Mouse (Mus musculus): ENCODE results near the gene 6820408C15Rik. TPM values are rescaled to one million over a fixed set of nuclear protein-coding genes. Genes with fewer than 3 reads are reported as not detected.
A peak's percentile ranks its signal among the peaks of the same experiment; 100 is the strongest.

Gene 6820408C15Rik
- total RNA-seq (2017) = not detected in 2 replicates

DNA sequence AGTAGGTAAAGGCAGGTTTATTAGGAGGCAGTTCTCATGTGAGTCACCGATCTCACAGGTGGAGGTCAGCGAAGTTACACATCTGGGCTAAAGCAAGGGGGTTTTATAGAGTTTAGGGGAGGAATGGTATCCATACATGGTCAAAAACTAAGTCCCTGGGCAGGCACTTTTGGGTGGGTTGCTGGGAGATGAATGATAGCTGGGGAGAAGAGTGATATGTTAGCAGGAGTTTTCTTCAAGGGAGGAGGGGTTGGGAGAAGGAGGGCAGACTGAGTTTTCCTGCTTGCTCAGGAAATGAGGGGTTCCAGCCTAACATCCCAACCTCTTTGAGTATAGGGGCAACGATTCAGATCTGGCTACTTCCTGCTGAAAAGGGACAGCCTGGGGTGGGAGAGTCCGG lies at the start of gene 6820408C15Rik:
TSS of gene 6820408C15Rik (plus strand) at position 301 of the 400 bp plus-strand sequence.
- no peak for ATAC-seq (ENCODE audit: extremely low read depth, insufficient number of reproducible peaks, low FRiP score, poor library complexity, severe bottlenecking)

DNA sequence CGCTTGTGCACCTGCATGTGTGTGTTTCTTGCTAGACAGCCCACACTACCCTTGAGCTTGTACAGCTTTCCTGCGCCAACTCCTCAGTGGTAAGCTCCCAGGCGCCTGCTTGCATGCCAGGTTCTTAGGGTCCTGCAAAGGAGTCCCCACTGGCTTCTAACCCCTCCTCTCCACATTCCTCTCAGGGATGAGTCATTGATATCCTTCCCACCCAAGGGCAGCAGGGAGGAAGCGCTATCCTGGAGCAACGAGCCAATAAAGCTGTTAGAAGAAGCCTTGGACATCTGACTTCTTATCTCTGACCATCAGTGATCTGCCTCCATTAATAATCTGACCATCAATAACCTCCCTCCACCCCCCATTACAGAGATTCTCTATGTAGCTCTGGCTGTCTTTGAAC lies 47.5 kb upstream of the 6820408C15Rik start:
- ATAC-seq (ENCODE audit: extremely low read depth, insufficient number of reproducible peaks, low FRiP score, poor library complexity, severe bottlenecking) = no peak

DNA sequence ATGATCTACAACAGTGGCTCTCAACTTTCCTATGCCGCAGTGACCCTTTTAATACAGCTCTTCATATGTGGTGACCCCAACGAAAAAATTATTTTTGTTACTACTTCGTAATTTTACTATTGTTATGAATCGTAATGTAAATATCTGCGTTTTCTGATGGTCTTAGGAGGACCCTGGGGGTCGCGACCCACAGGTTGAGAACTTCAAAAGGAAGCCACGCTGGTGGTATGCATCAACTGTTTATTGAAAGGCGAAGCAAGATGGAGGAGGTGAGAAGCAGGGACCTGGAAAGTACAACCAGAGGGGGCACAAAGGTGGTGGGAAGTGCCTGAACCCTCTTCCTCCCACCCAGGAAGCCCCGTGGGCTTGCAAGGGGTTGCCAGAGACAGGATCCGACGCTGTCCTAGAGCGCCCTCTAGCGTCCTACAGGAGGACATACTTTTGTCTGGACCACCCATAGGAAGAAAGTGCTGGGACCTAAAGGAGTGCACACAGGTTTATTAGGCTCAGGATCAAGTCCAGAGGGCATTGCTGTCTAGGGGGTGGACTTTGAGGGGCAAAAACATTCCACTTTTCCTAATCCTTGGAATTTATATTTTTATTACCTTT lies 46.8 kb upstream of the 6820408C15Rik start:
- ATAC-seq (ENCODE audit: extremely low read depth, insufficient number of reproducible peaks, low FRiP score, poor library complexity, severe bottlenecking) = peak; percentile 64

DNA sequence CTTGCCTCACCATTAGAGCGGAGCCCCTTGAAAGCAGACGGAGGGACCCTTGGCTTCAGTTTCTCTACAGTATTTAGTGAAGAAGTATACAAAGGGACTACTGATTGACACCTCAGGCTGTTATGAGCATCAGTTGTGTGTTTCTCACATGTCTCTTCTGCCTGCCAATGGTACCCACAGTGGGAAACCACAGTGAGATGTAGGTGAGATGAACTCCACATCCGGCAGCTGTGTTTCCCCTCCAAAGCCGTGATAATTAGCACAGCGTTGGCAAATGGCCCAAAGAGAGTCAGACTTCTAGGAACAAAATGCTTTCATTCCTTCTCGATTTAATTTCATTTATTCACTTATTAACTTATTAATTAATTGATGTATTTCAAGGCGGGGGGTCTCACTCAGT lies 43.3 kb upstream of the 6820408C15Rik start:
- ATAC-seq (ENCODE audit: extremely low read depth, insufficient number of reproducible peaks, low FRiP score, poor library complexity, severe bottlenecking) = no peak

DNA sequence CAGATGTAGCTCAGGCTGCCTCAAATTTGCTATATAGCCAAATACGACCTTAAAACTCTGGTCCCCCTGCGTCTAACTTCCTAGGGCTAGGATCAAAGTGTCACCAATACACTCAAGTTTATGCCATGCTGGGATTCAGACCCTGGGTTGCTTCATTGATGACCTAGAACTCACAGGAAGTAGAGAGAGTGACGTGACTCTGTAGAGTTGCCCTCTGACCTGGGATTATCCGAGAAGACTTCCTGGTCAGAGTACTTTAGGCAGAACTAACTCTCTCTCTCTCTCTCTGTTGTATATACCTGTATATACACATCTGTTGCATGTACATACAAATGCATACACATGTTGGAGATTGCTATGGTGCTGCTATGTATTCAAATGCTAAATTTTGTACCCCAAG lies 42.7 kb upstream of the 6820408C15Rik start:
- ATAC-seq (ENCODE audit: extremely low read depth, insufficient number of reproducible peaks, low FRiP score, poor library complexity, severe bottlenecking) = no peak

DNA sequence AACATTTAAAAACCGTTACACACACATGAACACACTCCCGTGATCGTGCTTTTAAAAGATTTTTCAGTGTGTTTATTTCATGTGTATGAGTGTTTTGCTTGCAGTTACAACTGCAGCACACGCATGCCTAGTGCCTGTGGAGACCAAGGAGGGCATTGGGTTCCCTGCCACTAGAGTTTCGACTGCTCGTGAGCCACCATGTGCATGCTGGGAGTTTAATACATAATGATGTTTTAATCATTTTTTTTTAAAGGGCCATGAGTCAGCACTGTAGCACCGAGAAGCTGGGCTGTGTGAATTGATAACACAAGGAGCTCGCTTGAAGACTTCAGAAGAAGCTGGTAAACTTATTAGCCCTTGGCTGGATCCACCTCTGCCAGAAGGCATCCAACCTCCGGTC lies 41.8 kb upstream of the 6820408C15Rik start:
- ATAC-seq (ENCODE audit: extremely low read depth, insufficient number of reproducible peaks, low FRiP score, poor library complexity, severe bottlenecking) = no peak

DNA sequence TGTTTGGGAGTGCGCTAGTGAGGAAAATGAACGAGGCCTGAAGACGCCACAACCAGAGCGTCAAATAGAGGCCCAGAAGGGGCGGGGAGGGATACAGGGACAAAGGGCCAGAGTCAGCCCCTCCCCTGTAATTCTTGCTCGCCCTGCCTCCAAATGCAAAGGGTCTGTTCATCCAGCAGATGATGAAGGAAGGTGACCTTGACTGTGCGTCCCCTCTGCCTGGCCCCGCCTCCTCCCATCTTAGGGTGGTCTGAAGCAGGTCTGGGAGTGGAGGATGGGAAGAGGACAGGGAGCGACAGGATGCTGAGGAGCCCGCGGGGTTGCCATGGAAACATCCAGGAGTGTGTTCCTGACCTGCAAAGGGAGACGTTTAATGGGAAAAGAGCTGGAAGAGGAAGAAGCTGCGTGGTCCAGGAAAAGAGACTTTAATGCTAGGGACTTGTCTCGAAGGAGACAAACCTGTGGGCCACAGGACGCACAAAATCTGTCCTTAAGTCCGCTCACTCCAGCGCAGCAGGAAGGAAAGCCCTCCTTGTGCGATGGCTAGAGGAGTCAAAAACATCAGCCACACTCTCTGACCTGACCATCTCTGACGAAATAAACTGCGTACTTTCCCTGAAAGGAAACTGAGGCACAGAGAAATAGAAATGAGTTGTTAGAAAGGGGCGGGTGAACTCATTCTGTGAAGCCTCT lies 39.6 kb upstream of the 6820408C15Rik start:
- ATAC-seq (ENCODE audit: extremely low read depth, insufficient number of reproducible peaks, low FRiP score, poor library complexity, severe bottlenecking) = no peak

DNA sequence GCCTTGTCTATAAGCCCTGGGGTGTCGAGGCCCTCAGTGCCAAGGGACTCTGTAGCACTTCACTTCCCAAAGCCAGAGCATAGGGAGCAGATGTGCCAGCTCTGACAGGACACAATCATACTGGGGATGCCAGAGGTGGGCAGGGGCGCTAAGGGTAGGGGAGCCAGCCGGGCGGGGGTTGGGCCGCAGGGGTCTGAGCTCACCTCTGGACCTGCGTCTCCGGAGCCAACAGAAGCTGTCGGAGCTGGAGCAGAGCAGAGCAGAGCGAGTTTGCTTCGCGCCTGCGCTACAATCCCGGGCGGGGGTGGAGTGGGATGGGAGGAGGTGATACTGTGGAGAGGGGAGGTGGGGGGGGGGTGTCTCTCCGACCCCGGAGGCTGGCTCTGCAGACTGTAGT lies 39.0 kb upstream of the 6820408C15Rik start, which contains the start of gene Nrsn2:
TSS of gene Nrsn2 (minus strand) at position 294 of the 397 bp plus-strand sequence.
- no peak for ATAC-seq (ENCODE audit: extremely low read depth, insufficient number of reproducible peaks, low FRiP score, poor library complexity, severe bottlenecking)

DNA sequence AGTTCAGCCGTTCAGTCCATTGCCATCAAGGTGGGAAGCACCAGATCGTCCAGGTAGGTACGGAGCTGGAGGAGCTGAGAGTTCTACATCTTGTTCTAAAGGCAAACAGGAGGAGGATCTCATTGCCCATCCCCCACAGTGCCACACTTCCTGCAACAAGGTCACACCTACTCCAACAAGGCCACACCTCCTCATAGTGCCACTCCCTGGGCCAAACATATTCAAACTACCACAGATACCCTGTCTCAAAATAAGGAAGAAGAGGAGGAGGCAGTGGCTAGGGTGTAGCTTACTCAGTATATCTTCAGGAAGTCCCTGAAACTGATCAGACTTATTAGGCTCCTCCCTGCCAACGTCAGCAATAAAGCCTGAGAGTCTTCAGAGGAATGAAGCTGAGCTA lies 31.2 kb upstream of the 6820408C15Rik start:
- no peak for ATAC-seq (ENCODE audit: extremely low read depth, insufficient number of reproducible peaks, low FRiP score, poor library complexity, severe bottlenecking)

DNA sequence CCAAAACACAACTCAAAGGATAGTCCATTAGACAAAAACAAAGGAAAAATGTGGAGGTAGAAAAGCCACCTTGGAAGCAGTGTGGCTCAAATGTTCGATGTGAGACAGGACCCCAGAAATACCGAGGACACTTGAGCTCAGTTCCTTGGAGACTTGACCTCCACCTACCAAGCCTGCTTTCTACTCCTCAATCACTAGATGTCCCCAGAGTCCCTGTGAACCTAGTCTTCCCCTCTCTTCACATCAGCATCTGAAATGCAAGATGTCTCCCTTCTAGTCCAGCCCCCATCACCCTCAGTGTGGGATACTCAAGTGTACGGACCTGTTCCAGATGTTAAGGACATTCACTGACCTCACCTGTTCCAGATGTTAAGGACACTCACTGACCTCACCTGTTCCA lies 22.6 kb upstream of the 6820408C15Rik start:
- peak; percentile 51 for ATAC-seq (ENCODE audit: extremely low read depth, insufficient number of reproducible peaks, low FRiP score, poor library complexity, severe bottlenecking)

DNA sequence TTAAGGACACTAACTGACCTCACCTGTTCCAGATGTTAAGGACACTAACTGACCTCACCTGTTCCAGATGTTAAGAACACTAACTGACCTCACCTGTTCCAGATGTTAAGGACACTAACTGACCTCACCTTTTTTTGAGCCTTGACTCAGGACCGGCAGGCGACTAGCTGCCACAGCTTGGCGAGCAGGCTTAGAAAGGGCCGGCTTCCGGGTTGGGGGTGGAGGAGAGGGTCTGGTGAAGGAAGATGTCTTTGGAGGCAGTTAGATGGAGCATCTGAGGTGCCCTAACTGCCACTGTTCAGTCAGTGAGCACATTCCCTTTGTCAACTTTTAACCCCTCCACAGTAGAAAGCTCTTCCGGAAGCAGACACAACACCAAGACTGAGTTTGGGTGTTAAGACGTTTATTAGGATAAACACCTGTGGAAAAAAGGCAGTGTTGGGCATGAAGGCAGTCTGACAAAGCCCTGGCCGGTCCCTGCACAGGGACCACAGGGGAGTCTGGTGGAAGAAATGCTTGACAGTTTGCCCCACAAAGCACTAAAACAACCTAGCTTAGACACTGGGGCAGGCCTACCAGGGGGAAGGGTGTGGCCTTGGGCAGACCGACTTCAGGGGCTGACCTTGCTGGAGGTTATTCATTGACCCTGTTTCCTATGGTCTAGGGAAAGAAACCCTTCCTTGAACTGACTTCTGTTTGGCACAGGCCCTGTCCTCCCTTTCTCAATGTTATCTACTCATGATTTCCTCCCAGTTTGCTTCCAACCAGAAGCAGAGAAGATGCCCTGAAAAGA lies 22.0 kb upstream of the 6820408C15Rik start:
- no peak for ATAC-seq (ENCODE audit: extremely low read depth, insufficient number of reproducible peaks, low FRiP score, poor library complexity, severe bottlenecking)

DNA sequence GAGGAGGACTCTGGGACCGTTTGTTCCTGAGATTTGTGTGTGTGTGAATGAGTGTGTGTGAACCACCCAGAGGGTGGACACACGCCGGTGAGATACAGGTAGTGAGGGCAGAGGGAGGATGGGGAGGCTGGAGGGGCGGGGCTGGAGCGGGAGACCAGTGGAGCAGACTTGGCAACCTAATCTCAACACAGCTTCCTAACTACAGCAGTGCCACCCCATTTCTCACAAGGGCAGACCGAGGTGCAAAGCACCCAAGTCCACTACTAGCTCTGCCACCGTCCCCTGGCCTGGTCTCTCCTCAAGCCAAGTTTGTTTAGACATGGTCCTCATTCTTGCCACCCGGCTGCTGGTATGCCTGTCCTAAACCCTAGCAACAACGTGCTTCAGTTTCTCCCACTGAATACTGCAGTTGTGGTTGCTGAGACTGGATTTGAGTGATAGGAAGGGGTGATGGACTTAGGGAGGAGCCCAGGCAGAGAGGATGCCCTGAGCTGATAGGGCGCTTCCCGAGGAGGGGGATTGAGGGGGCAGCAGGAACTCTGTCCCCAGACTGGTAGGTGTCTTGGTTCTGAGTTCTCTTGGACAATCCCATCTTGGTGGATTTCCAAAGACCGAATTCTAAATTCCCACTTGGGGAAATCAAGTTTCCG lies 20.0 kb upstream of the 6820408C15Rik start:
- no peak for ATAC-seq (ENCODE audit: extremely low read depth, insufficient number of reproducible peaks, low FRiP score, poor library complexity, severe bottlenecking)

DNA sequence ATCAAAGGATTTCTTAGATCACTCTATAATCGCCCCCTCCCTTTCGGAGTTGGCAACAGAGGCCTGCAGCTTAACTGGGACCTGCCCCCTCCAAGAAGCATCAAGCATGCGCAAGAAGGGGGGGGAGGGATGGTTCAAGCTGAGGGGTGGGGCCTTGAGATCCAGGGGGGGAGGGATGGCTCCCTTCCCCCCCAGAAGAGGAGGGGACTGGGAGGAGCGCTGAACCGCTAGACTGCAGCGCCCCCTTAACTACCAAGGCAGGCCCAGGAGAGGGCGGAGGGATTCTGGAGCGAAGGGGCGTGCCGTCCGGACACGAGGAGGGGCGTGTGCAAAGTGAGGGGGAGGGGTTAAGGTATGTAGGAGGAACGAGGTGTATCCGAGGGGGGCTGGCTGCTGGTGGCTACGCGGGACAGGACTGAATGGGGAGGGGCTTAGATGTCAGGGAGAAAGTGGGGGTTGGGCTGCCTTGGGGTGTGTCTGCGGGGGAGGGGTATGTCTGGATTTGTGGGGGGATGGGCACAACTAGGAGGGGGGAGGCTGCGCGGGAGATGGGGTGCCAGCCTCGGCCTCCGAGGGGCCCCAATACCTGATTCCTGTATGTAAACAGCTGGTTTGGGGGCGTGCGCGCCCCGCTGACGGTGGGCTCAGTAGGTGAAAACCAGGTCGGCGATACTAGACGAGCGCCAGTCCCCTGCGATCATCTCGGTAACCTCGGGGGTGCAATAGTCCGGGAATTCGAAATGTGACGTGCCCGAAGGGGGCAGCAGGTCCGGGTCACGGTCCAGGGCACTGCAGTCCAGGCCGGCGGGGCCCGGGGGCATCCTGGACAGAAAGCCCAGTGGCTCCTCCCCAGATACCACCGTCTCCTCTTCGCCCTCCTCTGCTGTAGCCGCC lies 19.0 kb upstream of the 6820408C15Rik start:
- peak; percentile 57 for ATAC-seq (ENCODE audit: extremely low read depth, insufficient number of reproducible peaks, low FRiP score, poor library complexity, severe bottlenecking)

DNA sequence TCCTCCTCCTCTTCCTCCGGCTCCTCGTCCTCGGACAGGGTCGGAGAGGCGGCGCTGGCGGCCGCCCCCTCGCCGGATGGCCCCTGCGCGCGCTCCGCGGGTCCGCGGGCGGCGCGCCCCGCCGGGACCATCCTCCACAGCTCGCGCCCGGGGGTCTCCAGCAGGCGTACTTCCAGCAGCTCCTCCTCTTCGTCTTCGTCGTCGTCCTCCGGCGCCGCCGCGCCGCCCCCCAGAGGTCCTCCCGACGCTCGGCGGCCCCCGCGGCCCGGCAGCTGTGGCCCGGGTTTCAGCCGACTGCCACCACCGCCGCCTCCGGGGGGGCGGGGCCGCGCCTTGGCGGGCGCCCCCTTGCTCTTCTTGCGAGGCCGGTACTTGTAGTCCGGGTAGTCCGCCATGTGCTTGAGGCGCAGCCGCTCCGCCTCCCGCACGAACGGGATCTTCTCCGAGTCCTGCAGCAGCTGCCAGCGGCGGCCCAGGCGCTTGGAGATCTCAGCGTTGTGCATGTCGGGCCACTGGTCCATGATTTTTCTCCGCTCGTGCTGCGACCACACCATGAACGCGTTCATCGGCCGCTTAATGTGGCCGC lies 18.3 kb upstream of the 6820408C15Rik start:
- no peak for ATAC-seq (ENCODE audit: extremely low read depth, insufficient number of reproducible peaks, low FRiP score, poor library complexity, severe bottlenecking)

DNA sequence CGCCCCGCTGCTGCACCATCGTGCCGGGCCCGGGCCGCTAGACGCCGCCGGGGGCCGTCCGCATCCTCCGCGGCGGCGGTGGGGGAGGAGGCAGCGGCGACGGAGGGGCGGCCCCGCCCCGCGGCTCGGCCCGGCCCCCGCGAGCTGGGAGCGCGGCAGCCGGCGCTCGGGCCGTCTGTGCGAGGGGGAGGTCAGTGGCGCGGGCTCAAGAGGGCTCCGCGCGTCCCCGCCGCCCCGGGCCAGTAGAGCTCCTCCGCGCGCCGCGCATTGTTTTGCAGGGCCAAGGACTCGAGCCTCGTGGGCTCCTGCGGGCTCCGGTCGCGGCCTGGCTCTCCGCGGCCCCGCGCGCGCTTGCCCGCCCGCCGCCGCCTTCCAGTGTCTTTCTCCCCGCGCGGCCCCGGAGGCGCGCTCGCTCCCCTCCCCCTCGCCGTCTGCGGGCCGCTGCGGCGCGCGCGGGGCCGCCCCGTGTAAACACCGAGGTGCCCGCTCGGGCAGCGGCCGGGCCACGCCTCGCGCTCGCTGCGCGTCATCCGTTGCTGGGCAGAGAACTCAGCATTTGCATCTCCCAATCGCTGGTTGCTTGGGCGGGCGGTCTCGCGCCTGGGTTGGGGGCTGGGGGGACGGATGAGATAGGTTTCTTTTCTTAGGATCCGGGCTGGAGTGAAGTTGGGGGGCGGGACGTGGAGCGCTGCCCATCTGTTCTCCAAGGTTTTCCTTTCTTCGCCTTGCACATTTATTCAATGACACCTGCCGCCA lies 17.5 kb upstream of the 6820408C15Rik start, which contains the start of gene Sox12:
TSS of gene Sox12 (minus strand) at position 384 of the 756 bp plus-strand sequence.
- ATAC-seq (ENCODE audit: extremely low read depth, insufficient number of reproducible peaks, low FRiP score, poor library complexity, severe bottlenecking) = peak; percentile 46

DNA sequence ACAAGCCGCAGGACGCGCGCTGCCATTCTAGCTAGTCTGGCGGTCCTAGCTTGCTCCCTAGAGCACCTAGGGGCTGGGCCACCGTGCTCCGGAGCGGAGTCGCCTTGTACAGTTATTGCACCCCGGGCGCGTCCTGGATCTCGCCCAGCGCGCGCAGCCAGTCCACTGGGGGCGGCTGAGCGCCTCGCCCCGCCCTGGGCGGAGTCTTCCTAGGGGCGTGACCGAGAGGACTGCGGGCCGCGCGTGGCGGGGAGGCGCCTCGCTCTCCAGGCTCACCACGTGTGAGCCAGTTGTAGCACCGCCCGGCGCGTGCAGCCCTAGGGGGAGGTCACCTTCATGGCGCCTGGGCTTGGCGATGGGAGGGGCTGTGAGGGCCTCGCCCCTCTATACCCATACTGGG lies 16.7 kb upstream of the 6820408C15Rik start:
- ATAC-seq (ENCODE audit: extremely low read depth, insufficient number of reproducible peaks, low FRiP score, poor library complexity, severe bottlenecking) = peak; percentile 56

DNA sequence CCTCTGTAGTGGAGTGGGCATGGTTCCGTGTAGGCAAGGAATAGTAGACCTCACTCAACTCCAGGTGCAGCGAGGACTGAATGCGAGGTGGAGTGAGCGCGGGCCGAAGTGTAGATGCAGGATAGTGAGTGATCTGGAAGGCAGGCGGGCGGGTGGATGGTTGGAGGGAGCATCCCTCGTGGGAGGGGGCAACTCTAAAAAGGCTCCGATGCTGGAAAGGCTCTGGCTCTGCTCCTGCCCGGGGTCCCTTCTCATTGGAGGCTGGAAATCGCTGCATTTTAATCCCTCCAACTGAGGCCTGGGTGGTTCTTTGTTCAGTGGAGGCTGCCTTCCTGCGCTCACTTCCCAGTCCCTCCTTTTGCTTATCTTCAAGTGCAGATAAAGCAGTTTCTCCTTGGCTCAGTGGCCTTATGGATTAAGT lies 16.3 kb upstream of the 6820408C15Rik start:
- no peak for ATAC-seq (ENCODE audit: extremely low read depth, insufficient number of reproducible peaks, low FRiP score, poor library complexity, severe bottlenecking)

Data from neutrophil, adult 5-6 weeks (primary cell).